Mouse (Mus musculus) layer of hippocampus, postnatal 10 days (tissue): ENCODE measurements around the gene Grk4. TPM values are rescaled to one million over a fixed set of nuclear protein-coding genes. Genes with fewer than 3 reads are reported as not detected.
"Not testable (repeated sequence)": the region's sequence is repeated elsewhere in the genome, so short reads cannot be mapped to it uniquely, and the experiment has no call there.

Source experiments
- DNase-seq, 2 experiments: peaks; one replicate each; pipeline ENCODE4 v3.0.0; 2021; ENCODE audit warnings: low spot score in 2 of 2
- microRNA-seq, 2 experiments: library from miRNA; unstranded; fragments of <30 nt; microRNA quantifications; one replicate each; pipeline ENCODE4 v1.2.0; 2021
- total RNA-seq, 2 experiments: library from RNA; stranded (reverse); gene quantifications; 2 replicates each; pipeline ENCODE4 v1.2.3; 2021

Grk4 gene
- total RNA-seq, 2 experiments from 2014 or later: 5.2 to 8.6 TPM

- no peak for DNase-seq
These were observed 48.3 kb downstream of the Grk4 start for GRCm38 (mm10) chr5:34708436-34708835.

DNA sequence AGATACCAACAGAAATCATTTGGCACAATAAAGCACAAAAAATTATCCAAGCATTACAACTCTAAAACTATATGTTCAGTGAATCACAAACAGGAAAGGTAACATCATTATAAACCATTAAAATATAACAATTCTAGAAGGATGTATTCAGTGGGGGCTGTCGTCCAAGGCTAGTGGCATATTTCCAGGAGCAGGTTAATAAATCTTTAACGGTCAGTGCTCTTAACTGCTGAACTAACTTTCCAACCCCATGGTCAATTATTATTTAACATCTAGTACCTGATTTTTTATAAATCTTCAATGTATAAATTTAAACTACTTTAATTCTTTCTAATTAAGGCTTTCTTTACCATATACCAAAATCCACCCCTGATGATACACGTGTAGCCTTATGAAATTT, 54.2 kb downstream of the Grk4 start:
- DNase-seq: not testable (repeated sequence)

- DNase-seq: no peak
These were observed 54.6 kb downstream of the Grk4 start for GRCm38 (mm10) chr5:34714816-34715215.

GRCm38 (mm10) chr5:34729141-34729540, 69.0 kb downstream of the Grk4 start:
- DNase-seq: peak; percentile 9 to 14

DNA sequence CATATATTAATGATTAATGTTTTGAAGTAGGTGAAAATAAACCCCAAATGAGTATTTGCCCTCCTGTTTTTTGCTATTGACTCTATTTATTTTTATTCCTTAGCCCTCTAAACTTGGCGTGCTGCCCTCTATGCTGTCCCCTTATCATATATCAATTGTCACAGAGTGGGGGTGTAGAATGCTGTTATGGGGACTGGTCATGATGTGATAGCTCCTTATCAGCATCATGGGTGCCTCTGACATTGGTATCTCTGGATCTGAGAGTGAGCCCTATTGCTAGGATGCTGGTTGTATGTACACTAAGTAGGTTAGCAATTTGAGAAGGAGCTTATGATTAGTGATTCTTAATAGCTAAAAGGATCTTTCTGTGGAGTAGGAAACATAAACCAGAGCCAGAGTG, 70.1 kb downstream of the Grk4 start:
- DNase-seq: no peak

DNA sequence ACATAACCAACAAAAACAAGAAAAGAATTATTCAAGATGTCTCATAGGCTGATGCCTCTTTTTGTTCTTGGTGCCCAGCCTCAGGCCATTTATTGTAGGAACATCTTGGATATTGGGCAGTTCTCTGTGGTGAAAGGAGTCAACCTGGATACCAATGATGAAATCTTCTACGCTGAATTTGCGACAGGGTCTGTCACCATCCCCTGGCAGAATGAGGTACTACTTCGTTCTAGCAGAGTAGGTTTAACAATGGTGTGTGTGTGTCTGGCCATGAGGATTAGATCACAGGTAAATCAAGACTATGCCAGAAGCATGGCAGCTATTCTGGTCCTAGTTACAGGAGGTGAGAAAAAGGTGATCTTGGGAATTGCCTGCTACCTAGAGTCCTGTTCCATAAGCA, 91.3 kb downstream of the Grk4 start:
- no peak for DNase-seq

- DNase-seq: no peak
These were observed 98.6 kb downstream of the Grk4 start for GRCm38 (mm10) chr5:34758762-34759161.

GRCm38 (mm10) chr5:34760850-34761508, 100.8 kb downstream of the Grk4 start:
- peak in 1 of 2 experiments; percentile 33 for DNase-seq

GRCm38 (mm10) chr5:34761509-34761908, 101.3 kb downstream of the Grk4 start, which contains the start of gene Htt:
Gene Htt, plus strand, starts transcription at chr5:34761740.
- DNase-seq: peak; percentile 96 to 97

DNA sequence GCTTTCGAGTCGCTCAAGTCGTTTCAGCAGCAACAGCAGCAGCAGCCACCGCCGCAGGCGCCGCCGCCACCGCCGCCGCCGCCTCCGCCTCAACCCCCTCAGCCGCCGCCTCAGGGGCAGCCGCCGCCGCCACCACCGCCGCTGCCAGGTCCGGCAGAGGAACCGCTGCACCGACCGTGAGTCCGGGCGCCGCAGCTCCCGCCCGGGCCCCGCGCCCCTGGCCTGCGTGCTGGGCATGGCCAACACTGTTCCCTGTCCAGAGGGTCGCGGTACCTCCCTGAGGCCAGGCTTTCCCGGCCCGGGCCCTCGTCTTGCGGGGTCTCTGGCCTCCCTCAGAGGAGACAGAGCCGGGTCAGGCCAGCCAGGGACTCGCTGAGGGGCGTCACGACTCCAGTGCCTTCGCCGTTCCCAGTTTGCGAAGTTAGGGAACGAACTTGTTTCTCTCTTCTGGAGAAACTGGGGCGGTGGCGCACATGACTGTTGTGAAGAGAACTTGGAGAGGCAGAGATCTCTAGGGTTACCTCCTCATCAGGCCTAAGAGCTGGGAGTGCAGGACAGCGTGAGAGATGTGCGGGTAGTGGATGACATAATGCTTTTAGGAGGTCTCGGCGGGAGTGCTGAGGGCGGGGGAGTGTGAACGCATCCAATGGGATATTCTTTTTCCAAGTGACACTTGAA, 101.9 kb downstream of the Grk4 start:
- peak; percentile 40 to 56 for DNase-seq

DNA sequence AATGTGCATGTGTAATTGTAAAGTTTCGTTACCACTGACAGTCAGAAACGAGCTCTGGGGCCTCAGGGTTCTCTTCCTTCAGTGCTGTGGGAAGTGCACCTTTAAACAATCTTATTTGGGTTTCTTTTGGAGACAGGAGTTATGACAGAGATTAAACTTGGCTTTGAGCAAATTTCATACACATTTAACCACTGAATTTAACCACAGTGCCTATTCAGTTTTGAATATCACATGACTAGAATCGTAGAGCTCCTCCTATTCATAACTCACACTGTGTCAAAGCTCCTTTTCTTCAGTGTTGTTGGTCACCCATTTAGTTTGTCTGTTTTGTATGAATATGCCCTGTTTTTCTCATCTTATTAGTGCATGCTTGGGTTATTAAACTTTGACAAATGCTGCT, 111.6 kb downstream of the Grk4 start:
- DNase-seq: no peak

DNA sequence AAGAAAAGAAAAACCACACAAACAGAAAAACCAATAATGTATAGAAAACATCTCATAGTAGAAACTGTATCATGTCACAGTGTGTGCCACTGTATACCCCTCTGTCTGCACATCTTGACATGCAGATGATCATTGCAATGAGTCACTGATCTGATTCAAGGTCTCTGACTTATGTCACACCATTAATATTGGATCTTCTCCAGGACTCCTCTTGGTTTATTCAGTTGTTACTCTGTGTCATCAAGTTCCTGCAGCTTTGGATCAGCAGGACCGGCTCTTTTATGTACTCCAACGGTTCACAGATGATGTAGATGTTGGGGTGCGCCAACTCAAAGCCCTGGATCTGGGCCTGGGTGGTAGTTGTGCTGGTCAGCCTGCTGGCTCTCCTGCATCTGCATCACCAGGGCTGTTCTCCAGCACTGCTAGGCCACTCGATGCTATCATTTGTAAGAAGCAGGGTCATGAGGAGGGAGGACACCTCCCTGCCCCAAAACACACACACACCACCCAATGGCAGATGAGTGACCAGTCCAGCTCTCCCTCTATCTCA, 112.6 kb downstream of the Grk4 start:
- no peak for DNase-seq

DNA sequence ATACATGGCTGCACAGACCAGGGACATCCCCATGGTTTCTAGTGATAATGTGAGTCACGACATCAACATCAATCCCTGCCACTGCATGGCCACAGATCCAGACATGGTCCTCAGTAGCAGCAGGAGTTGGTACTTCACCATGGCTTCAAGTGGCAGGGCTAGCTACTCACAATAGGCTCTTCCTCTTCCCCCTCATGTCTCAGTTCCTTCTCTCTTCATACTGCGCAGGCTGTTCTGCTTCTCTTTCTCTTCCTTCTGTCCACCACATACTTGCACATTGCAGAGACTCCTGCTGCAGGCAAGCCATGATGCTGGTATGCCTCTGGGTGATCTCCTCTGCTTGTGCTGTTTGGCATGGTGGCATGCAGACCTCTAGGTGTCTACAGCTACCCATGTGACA, 113.2 kb downstream of the Grk4 start:
- no peak for DNase-seq

DNA sequence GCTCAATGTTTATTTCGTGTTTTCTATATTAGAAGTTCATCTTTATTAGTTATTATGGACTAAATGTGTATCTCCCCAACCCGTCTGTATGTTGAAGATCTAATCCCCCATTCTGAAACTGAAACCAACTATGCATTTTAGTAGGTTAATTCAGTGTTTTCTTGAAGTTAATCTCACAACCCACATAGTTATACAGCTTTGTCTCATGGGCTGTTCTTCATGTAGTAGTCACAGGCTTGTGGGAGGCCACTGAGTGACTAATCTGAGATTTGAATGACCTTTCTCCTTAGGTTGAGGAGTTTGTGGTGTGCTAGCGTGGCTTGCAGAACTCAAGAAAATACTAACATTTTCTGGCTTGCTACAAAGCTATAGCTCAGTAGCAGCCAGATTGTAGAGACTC, 124.8 kb downstream of the Grk4 start:
- no peak for DNase-seq

DNA sequence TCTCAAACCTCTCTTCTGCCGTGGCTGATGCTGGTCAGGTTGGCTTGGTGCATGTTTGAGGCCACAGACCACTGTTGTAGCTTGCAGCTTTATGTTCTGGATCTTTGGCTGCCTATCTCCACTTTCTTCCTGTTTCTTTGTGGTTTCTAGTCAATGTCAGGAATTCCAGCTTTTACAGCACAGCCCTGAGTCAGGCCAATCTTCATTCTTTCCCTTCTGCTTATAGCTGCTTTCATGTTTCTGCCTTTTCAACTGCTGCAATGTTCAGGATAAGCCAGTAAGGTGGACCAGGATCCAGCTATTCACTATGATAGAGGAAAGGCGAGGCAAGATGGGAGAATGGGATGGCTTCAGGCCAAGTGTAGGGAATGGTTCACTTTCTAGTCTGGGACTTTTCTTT, 131.0 kb downstream of the Grk4 start:
- no peak for DNase-seq

- no peak for DNase-seq
These were observed 140.2 kb downstream of the Grk4 start for GRCm38 (mm10) chr5:34800292-34800953.

Small RNAs within 50 kb of the gene (microRNA-seq; reads per million reads assigned to microRNA genes)
- gene Mir467g: 0 reads per million in 2 experiments

Other genes starting within 250 kb of the Grk4 start
- gene Tnip2, start 146.4 kb upstream of the Grk4 start, total RNA-seq: 10 to 100 TPM; 14.0 to 17.3 TPM
- gene Sh3bp2, start 134.5 kb upstream of the Grk4 start, total RNA-seq: 10 to 100 TPM in 1 of 2 experiments, 1 to 10 TPM in 1; 9.8 to 11.4 TPM
- gene Add1, start 86.7 kb upstream of the Grk4 start, total RNA-seq: 100 to 1,000 TPM; 348 to 373 TPM
- 10 to 100 TPM; 46.0 to 49.5 TPM for gene Mfsd10, start 23.2 kb upstream of the Grk4 start, total RNA-seq
- 10 to 100 TPM; 18.9 to 20.5 TPM for gene Nop14, start 231 bp upstream of the Grk4 start, total RNA-seq
- gene Htt, start 101.4 kb downstream of the Grk4 start, total RNA-seq: 10 to 100 TPM; 63.5 to 69.8 TPM
- 10 to 100 TPM; 10.2 to 10.9 TPM for gene Msantd1, start 247.6 kb downstream of the Grk4 start, total RNA-seq